In genomic region chr10:62507071-62507470, GRCm38 (mm10) we compare ENCODE assay signal across 14 mouse cellular contexts. TPM values are rescaled to one million over a fixed set of nuclear protein-coding genes. Genes with fewer than 3 reads are reported as not detected.
DNase-seq lines count a peak whose midpoint lies in the region; ATAC-seq and TF ChIP-seq lines count a peak whose summit lies in the region.
"Had no signal": no experiment of that assay in that cellular context is flagged by ENCODE, and none has a peak within 500 bp of the region (broad histone marks: within the 10 kb centered on the region; RNA-seq: fewer than 3 reads in every experiment).

No protein-coding gene starts in this region.

- TF ChIP-seq CTCF in kidney, postnatal 0 days (IDR thresholded peaks at IDR 0.05; ENCODE audit: low read depth) = no peak
- no peak for TF ChIP-seq CTCF in liver, embryonic 14.5 days (IDR thresholded peaks at IDR 0.05; ENCODE audit: low read depth)

- no peak for ATAC-seq in embryonic facial prominence, embryonic 14.5 days (ENCODE audit: low read depth)
- ATAC-seq in kidney, postnatal 0 days (replicated peaks; ENCODE audit: low FRiP score, low read depth) = no peak
- ATAC-seq in liver, embryonic 14.5 days (ENCODE audit: insufficient read depth) = no peak
- ATAC-seq: hindbrain, embryonic 16.5 days; midbrain, embryonic 15.5 days; Patski had no signal

- no peaks in the 10 kb centered on the region for H3K9me3 ChIP-seq in embryonic facial prominence, embryonic 14.5 days (ENCODE audit: control insufficient read depth, low read length)
- H3K9me3 ChIP-seq in embryonic facial prominence, embryonic 10.5 days = no peaks in the 10 kb centered on the region
- no peaks in the 10 kb centered on the region for H3K9me3 ChIP-seq in kidney, postnatal 0 days (replicated peaks; ENCODE audit: low read length)
- H3K9me3 ChIP-seq in liver, embryonic 14.5 days (ENCODE audit: control insufficient read depth, low read length) = no peaks in the 10 kb centered on the region
- H3K9me3 ChIP-seq: midbrain, embryonic 15.5 days; neural tube, embryonic 15.5 days had no signal

- H3K4me1 ChIP-seq in embryonic facial prominence, embryonic 14.5 days (ENCODE audit: control insufficient read depth, insufficient read depth, low read length) = peaks cover 7% of the 10 kb centered on the region; the same call in 1 of the 2 replicates
- H3K4me1 ChIP-seq in embryonic facial prominence, embryonic 10.5 days = peaks cover 9% of the 10 kb centered on the region
- H3K4me1 ChIP-seq in kidney, postnatal 0 days (replicated peaks; ENCODE audit: insufficient read depth, low read length) = no peaks in the 10 kb centered on the region
- H3K4me1 ChIP-seq in liver, embryonic 14.5 days (replicated peaks; ENCODE audit: control insufficient read depth in 2 of 2, insufficient read depth in 2 of 2, low read length in 1 of 2) = peaks cover 48 to 57% of the 10 kb centered on the region in 2 experiments
- H3K4me1 ChIP-seq: midbrain, embryonic 15.5 days had no signal

- WGBS in embryonic facial prominence, embryonic 14.5 days = 76% methylated on average over 4 of the region's 4 CpGs
- WGBS in embryonic facial prominence, embryonic 10.5 days = 84% methylated on average over 4 of the region's 4 CpGs
- WGBS in kidney, postnatal 0 days = 96% methylated on average over 4 of the region's 4 CpGs
- 66% methylated on average over 4 of the region's 4 CpGs for WGBS in liver, embryonic 14.5 days (ENCODE audit: insufficient replicate concordance)

- peaks cover 5% of the 10 kb centered on the region for H3K27me3 ChIP-seq in embryonic facial prominence, embryonic 14.5 days (replicated peaks; ENCODE audit: control insufficient read depth, insufficient read depth, low read length)
- H3K27me3 ChIP-seq in embryonic facial prominence, embryonic 10.5 days (replicated peaks; ENCODE audit: low read depth, poor library complexity, severe bottlenecking) = peaks cover 30% of the 10 kb centered on the region
- H3K27me3 ChIP-seq in kidney, postnatal 0 days (ENCODE audit: insufficient read depth, low read length) = no peaks in the 10 kb centered on the region
- no peaks in the 10 kb centered on the region for H3K27me3 ChIP-seq in liver, embryonic 14.5 days (ENCODE audit: control insufficient read depth, insufficient read depth, low read length)
- H3K27me3 ChIP-seq: Patski had no signal

- no peak overlapping the region for H3K27ac ChIP-seq in embryonic facial prominence, embryonic 14.5 days (replicated peaks; ENCODE audit: low read depth, low read length)
- H3K27ac ChIP-seq in embryonic facial prominence, embryonic 10.5 days (replicated peaks) = no peak overlapping the region
- no peak overlapping the region for H3K27ac ChIP-seq in kidney, postnatal 0 days
- H3K27ac ChIP-seq in liver, embryonic 14.5 days = peak overlapping the region; percentile 87
- H3K27ac ChIP-seq: midbrain, embryonic 15.5 days; neural tube, embryonic 15.5 days; stomach, postnatal 0 days had no signal

- no peak for DNase-seq in embryonic facial prominence, embryonic 14.5 days (ENCODE audit: low spot score)
- DNase-seq in embryonic facial prominence, embryonic 10.5 days (ENCODE audit: low spot score) = no peak
- DNase-seq in kidney, postnatal 0 days (ENCODE audit: low spot score) = no peak
- no peak for DNase-seq in kidney, postnatal 36 days
- DNase-seq in A20 (ENCODE audit: low read depth, low spot score) = peak; percentile 57
- DNase-seq in liver, embryonic 14.5 days (ENCODE audit: low read depth in 3 of 3, low spot score in 3 of 3) = no peak
- no peak for DNase-seq in embryo, embryonic 10 days (ENCODE audit: low spot score)
- DNase-seq in cerebellum, postnatal 10 days = no peak
- DNase-seq: right cerebral cortex, postnatal 25 days had no signal

- H3K4me2 ChIP-seq in embryonic facial prominence, embryonic 14.5 days (ENCODE audit: low read depth, low read length) = no peak overlapping the region
- peak overlapping the region; percentile 50; the same call in 1 of the 2 replicates for H3K4me2 ChIP-seq in kidney, postnatal 0 days (ENCODE audit: low read length)
- H3K4me2 ChIP-seq in liver, embryonic 14.5 days (ENCODE audit: low read depth) = peak overlapping the region; percentile 81

- peak overlapping the region; percentile 53; the same call in 1 of the 2 replicates for H3K9ac ChIP-seq in embryonic facial prominence, embryonic 14.5 days (ENCODE audit: low read depth, low read length)
- no peak overlapping the region for H3K9ac ChIP-seq in kidney, postnatal 0 days (ENCODE audit: low read depth, low read length)
- peak overlapping the region; percentile 73 for H3K9ac ChIP-seq in liver, embryonic 14.5 days (replicated peaks)
- H3K9ac ChIP-seq: midbrain, embryonic 15.5 days; neural tube, embryonic 15.5 days had no signal

- no peak overlapping the region for H3K4me3 ChIP-seq in embryonic facial prominence, embryonic 14.5 days (ENCODE audit: low read depth, low read length)
- no peak overlapping the region for H3K4me3 ChIP-seq in embryonic facial prominence, embryonic 10.5 days
- 0 out of 2 replicates have a peak overlapping the region, but pooled peaks have one; percentile 23 for H3K4me3 ChIP-seq in kidney, postnatal 0 days (replicated peaks; ENCODE audit: low read depth, low read length)
- H3K4me3 ChIP-seq in liver, embryonic 14.5 days (ENCODE audit: insufficient read depth in 1 of 2, low read depth in 2 of 2, low read length in 2 of 2) = peak overlapping the region; percentile 44 to 54
- H3K4me3 ChIP-seq: midbrain, embryonic 15.5 days had no signal

- no peak for TF ChIP-seq EP300 in liver, embryonic 14.5 days (IDR thresholded peaks at IDR 0.05; ENCODE audit: low read depth)

- H3K36me3 ChIP-seq in embryonic facial prominence, embryonic 14.5 days (ENCODE audit: control insufficient read depth, insufficient read depth, low read length) = no peaks in the 10 kb centered on the region
- no peaks in the 10 kb centered on the region for H3K36me3 ChIP-seq in embryonic facial prominence, embryonic 10.5 days (replicated peaks)
- H3K36me3 ChIP-seq in kidney, postnatal 0 days (ENCODE audit: insufficient read depth, low read length) = no peaks in the 10 kb centered on the region
- H3K36me3 ChIP-seq in liver, embryonic 14.5 days (replicated peaks; ENCODE audit: control insufficient read depth, insufficient read depth, low read depth) = no peaks in the 10 kb centered on the region
- H3K36me3 ChIP-seq: midbrain, embryonic 15.5 days; neural tube, embryonic 15.5 days had no signal

RNA-seq across cellular contexts. Expression of gene Srgn, which starts 20.2 kb away (rescaled TPM):
- 32.4 and 38.8 TPM in 2 replicates for polyA plus RNA-seq in embryonic facial prominence, embryonic 14.5 days (2014; fragmentation: Nextera tagmentation; extraction: Ambion mirVana)
- 2.0 and 3.3 TPM in 2 replicates for polyA plus RNA-seq in embryonic facial prominence, embryonic 10.5 days (2016; fragmentation: Nextera tagmentation; extraction: Ambion mirVana)
- 36.6 and 45.1 TPM in 2 replicates for polyA plus RNA-seq in kidney, postnatal 0 days (2015; fragmentation: Nextera tagmentation; extraction: Ambion mirVana)
- polyA plus RNA-seq in liver, embryonic 14.5 days (2012; rRNA removed) = 23.3 and 23.7 TPM in 2 replicates
- polyA plus RNA-seq in liver, embryonic 14.5 days (2014; fragmentation: Nextera tagmentation; extraction: Ambion mirVana) = 73.2 and 82.6 TPM in 2 replicates
- polyA plus RNA-seq: Patski had no signal

RNA-seq across cellular contexts. Expression of gene Vps26a, which starts 20.5 kb away (rescaled TPM):
- 71.0 and 75.3 TPM in 2 replicates for polyA plus RNA-seq in embryonic facial prominence, embryonic 14.5 days (2014; fragmentation: Nextera tagmentation; extraction: Ambion mirVana)
- polyA plus RNA-seq in embryonic facial prominence, embryonic 10.5 days (2016; fragmentation: Nextera tagmentation; extraction: Ambion mirVana) = 83.2 and 84.7 TPM in 2 replicates
- polyA plus RNA-seq in kidney, postnatal 0 days (2015; fragmentation: Nextera tagmentation; extraction: Ambion mirVana) = 79.1 and 84.6 TPM in 2 replicates
- 9.1 and 14.7 TPM in 2 replicates for polyA plus RNA-seq in liver, embryonic 14.5 days (2012; rRNA removed)
- polyA plus RNA-seq in liver, embryonic 14.5 days (2014; fragmentation: Nextera tagmentation; extraction: Ambion mirVana) = 40.6 and 42.8 TPM in 2 replicates

RNA-seq across cellular contexts. Expression of gene Supv3l1, which starts 57.5 kb away (rescaled TPM):
- polyA plus RNA-seq in embryonic facial prominence, embryonic 14.5 days (2014; fragmentation: Nextera tagmentation; extraction: Ambion mirVana) = 23.8 and 29.8 TPM in 2 replicates
- polyA plus RNA-seq in embryonic facial prominence, embryonic 10.5 days (2016; fragmentation: Nextera tagmentation; extraction: Ambion mirVana) = 28.5 and 32.4 TPM in 2 replicates
- 21.6 and 22.7 TPM in 2 replicates for polyA plus RNA-seq in kidney, postnatal 0 days (2015; fragmentation: Nextera tagmentation; extraction: Ambion mirVana)
- polyA plus RNA-seq in liver, embryonic 14.5 days (2012; rRNA removed) = 12.6 and 16.4 TPM in 2 replicates
- polyA plus RNA-seq in liver, embryonic 14.5 days (2014; fragmentation: Nextera tagmentation; extraction: Ambion mirVana) = 13.5 and 14.4 TPM in 2 replicates

RNA-seq across cellular contexts. Expression of gene 4930507D05Rik, which starts 57.8 kb away (rescaled TPM):
- polyA plus RNA-seq in embryonic facial prominence, embryonic 14.5 days (2014; fragmentation: Nextera tagmentation; extraction: Ambion mirVana) = 0.60 and 0.88 TPM in 2 replicates
- 0.90 and 1.2 TPM in 2 replicates for polyA plus RNA-seq in embryonic facial prominence, embryonic 10.5 days (2016; fragmentation: Nextera tagmentation; extraction: Ambion mirVana)
- polyA plus RNA-seq in kidney, postnatal 0 days (2015; fragmentation: Nextera tagmentation; extraction: Ambion mirVana) = 0.45 and 0.53 TPM in 2 replicates
- polyA plus RNA-seq in liver, embryonic 14.5 days (2012; rRNA removed) = 0.11 TPM in 2 replicates
- 0.25 TPM in 1 of 2 replicates, not detected in the other for polyA plus RNA-seq in liver, embryonic 14.5 days (2014; fragmentation: Nextera tagmentation; extraction: Ambion mirVana)

Comparison
In these comparisons a context has a peak if more than half of its experiments do, and no peak if none do; other contexts are left out.
1. H3K4me3 ChIP-seq: peak in kidney, postnatal 0 days (single experiment) and liver, embryonic 14.5 days (2 of 2); none in embryonic facial prominence, embryonic 14.5 days (single experiment) and embryonic facial prominence, embryonic 10.5 days (single experiment).